Mouse (Mus musculus) neural tube, embryonic 13.5 days (tissue): ENCODE measurements around the gene Atpaf2. TPM values are rescaled to one million over a fixed set of nuclear protein-coding genes. Genes with fewer than 3 reads are reported as not detected.

Experiments used
- ATAC-seq: fragments of 200-750 bp; cut with Nextera tagmentation; 2 replicates; pipeline ENCODE4 v1.8.0; 2017; ENCODE audit warnings: low read depth, mild to moderate bottlenecking, moderate TSS enrichment, moderate library complexity
- H3K27ac ChIP-seq: fragments of 300-500 bp; sonication (generic); replicated peaks from 2 replicates; pipeline ENCODE4 v1.5.1; 2015; ENCODE audit warnings: moderate library complexity, mild to moderate bottlenecking, inconsistent platforms
- H3K27me3 ChIP-seq: fragments of 300-500 bp; sonication (generic); 2 replicates; pipeline ENCODE4 v1.6.1; 2015; ENCODE audit warnings: mild to moderate bottlenecking, inconsistent platforms
- H3K36me3 ChIP-seq: fragments of 300-500 bp; sonication (generic); 2 replicates; pipeline ENCODE4 v1.6.1; 2015; ENCODE audit warnings: mild to moderate bottlenecking, inconsistent platforms
- H3K4me1 ChIP-seq: fragments of 300-500 bp; sonication (generic); replicated peaks from 2 replicates; pipeline ENCODE4 v1.6.1; 2015; ENCODE audit warnings: inconsistent platforms
- H3K4me2 ChIP-seq: fragments of 300-500 bp; sonication (generic); 2 replicates; pipeline ENCODE4 v1.6.1; 2015; ENCODE audit warnings: inconsistent platforms, mild to moderate bottlenecking, moderate library complexity
- H3K4me3 ChIP-seq: fragments of 300-500 bp; sonication (generic); 2 replicates; pipeline ENCODE4 v1.5.1; 2015; ENCODE audit warnings: mild to moderate bottlenecking, inconsistent platforms
- H3K9ac ChIP-seq: fragments of 300-500 bp; sonication (generic); 2 replicates; pipeline ENCODE4 v1.6.1; 2015; ENCODE audit warnings: moderate library complexity, mild to moderate bottlenecking, inconsistent platforms
- H3K9me3 ChIP-seq: fragments of 300-500 bp; sonication (generic); 2 replicates; pipeline ENCODE4 v1.6.1; 2016; ENCODE audit warnings: inconsistent platforms
- WGBS: fragments of 180-500 bp; shearing (Covaris S2); methylation state at CpG from one replicate; pipeline ENCODE4 v1.1.7; 2015; 5-methylcytosine and 5-hydroxymethylcytosine counted together
- polyA plus RNA-seq: library from polyadenylated mRNA; unstranded; fragments of >200 nt; fragmentation: Nextera tagmentation; extraction: Ambion mirVana; gene quantifications from 2 replicates; pipeline ENCODE4 v1.2.1, GENCODE M21; 2015

Gene Atpaf2
- polyA plus RNA-seq, 1 experiment from 2014 or later, result 39.4 TPM

GRCm38 (mm10) chr11:60391346-60391745, 26.9 kb downstream of the Atpaf2 start:
- Histone ChIP-seq H3K4me2 (no peak overlapping the region), H3K4me3 (no peak overlapping the region), H3K27ac (no peak overlapping the region), H3K9me3 (no peaks in the 10 kb centered on the region), H3K36me3 (no peaks in the 10 kb centered on the region), H3K4me1 (0 out of 2 replicates have a peak, but pooled peaks cover 4% of the 10 kb centered on the region), H3K9ac (no peak overlapping the region), H3K27me3 (no peaks in the 10 kb centered on the region)
- 84% methylated on average over 6 of the region's 6 CpGs for WGBS
- no peak for ATAC-seq

- ATAC-seq, result no peak
- no peak overlapping the region for H3K4me3 ChIP-seq
- WGBS, result 87% methylated on average over 2 of the region's 2 CpGs
- no peak overlapping the region for H3K4me2 ChIP-seq
- H3K9ac ChIP-seq, result no peak overlapping the region
- H3K4me1 ChIP-seq, result peaks cover 24% of the 10 kb centered on the region
- no peaks in the 10 kb centered on the region for H3K36me3 ChIP-seq
- no peaks in the 10 kb centered on the region for H3K27me3 ChIP-seq
- H3K27ac ChIP-seq, result no peak overlapping the region
- no peaks in the 10 kb centered on the region for H3K9me3 ChIP-seq
Observed at GRCm38 (mm10) chr11:60387944-60388343, 30.3 kb downstream of the Atpaf2 start.

GRCm38 (mm10) chr11:60385946-60386345, 32.3 kb downstream of the Atpaf2 start:
- H3K36me3 ChIP-seq, result no peaks in the 10 kb centered on the region
- H3K9me3 ChIP-seq, result no peaks in the 10 kb centered on the region
- ATAC-seq, result no peak
- 63% methylated on average over 5 of the region's 5 CpGs for WGBS
- H3K27me3 ChIP-seq, result no peaks in the 10 kb centered on the region
- no peak overlapping the region for H3K4me2 ChIP-seq
- H3K4me3 ChIP-seq, result no peak overlapping the region
- H3K27ac ChIP-seq, result peak overlapping the region; percentile 95
- H3K4me1 ChIP-seq, result peaks cover 24% of the 10 kb centered on the region
- 0 out of 2 replicates have a peak overlapping the region, but pooled peaks have one; percentile 2 for H3K9ac ChIP-seq

- Histone ChIP-seq H3K4me3 (peak overlapping the region; percentile 19), H3K4me1 (peaks cover 24% of the 10 kb centered on the region), H3K9me3 (no peaks in the 10 kb centered on the region), H3K36me3 (no peaks in the 10 kb centered on the region), H3K4me2 (peak overlapping the region; percentile 49), H3K9ac (peak overlapping the region; percentile 65), H3K27ac (peak overlapping the region; percentile 95), H3K27me3 (no peaks in the 10 kb centered on the region)
- WGBS, result 2% methylated on average over 16 of the region's 16 CpGs
- peak; percentile 89 for ATAC-seq
Observed at GRCm38 (mm10) chr11:60384762-60385421, 33.4 kb downstream of the Atpaf2 start.

- no peaks in the 10 kb centered on the region for H3K36me3 ChIP-seq
- no peak overlapping the region for H3K4me2 ChIP-seq
- 92% methylated on average over 6 of the region's 6 CpGs for WGBS
- H3K4me1 ChIP-seq, result peaks cover 24% of the 10 kb centered on the region
- no peak for ATAC-seq
- H3K9me3 ChIP-seq, result no peaks in the 10 kb centered on the region
- H3K9ac ChIP-seq, result no peak overlapping the region
- no peak overlapping the region for H3K4me3 ChIP-seq
- H3K27ac ChIP-seq, result no peak overlapping the region
- no peaks in the 10 kb centered on the region for H3K27me3 ChIP-seq
Observed at GRCm38 (mm10) chr11:60383518-60383917, 34.7 kb downstream of the Atpaf2 start.

GRCm38 (mm10) chr11:60374481-60374880, 43.8 kb downstream of the Atpaf2 start:
- Histone ChIP-seq H3K9me3 (no peaks in the 10 kb centered on the region), H3K9ac (no peak overlapping the region), H3K27me3 (no peaks in the 10 kb centered on the region), H3K4me3 (no peak overlapping the region), H3K4me1 (no peaks in the 10 kb centered on the region), H3K4me2 (no peak overlapping the region), H3K27ac (no peak overlapping the region), H3K36me3 (no peaks in the 10 kb centered on the region)
- 74% methylated on average over 6 of the region's 6 CpGs for WGBS
- ATAC-seq, result no peak

- Histone ChIP-seq H3K9ac (no peak overlapping the region), H3K4me2 (no peak overlapping the region), H3K4me1 (peaks cover 4% of the 10 kb centered on the region; the same call in 1 of the 2 replicates), H3K4me3 (no peak overlapping the region), H3K9me3 (no peaks in the 10 kb centered on the region), H3K27me3 (no peaks in the 10 kb centered on the region), H3K36me3 (no peaks in the 10 kb centered on the region), H3K27ac (no peak overlapping the region)
- ATAC-seq, result no peak
- 90% methylated on average over 13 of the region's 13 CpGs for WGBS
Observed at GRCm38 (mm10) chr11:60370431-60370830, 47.8 kb downstream of the Atpaf2 start.

GRCm38 (mm10) chr11:60369448-60369847, 48.8 kb downstream of the Atpaf2 start:
- Histone ChIP-seq H3K9me3 (no peaks in the 10 kb centered on the region), H3K27me3 (no peaks in the 10 kb centered on the region), H3K27ac (no peak overlapping the region), H3K9ac (no peak overlapping the region), H3K36me3 (no peaks in the 10 kb centered on the region), H3K4me2 (no peak overlapping the region), H3K4me1 (peaks cover 4% of the 10 kb centered on the region; the same call in 1 of the 2 replicates), H3K4me3 (no peak overlapping the region)
- ATAC-seq, result no peak
- whole genome bisulfite sequencing, result 33% methylated on average over 4 of the region's 4 CpGs

- Histone ChIP-seq H3K4me1 (peaks cover 4% of the 10 kb centered on the region; the same call in 1 of the 2 replicates), H3K36me3 (no peaks in the 10 kb centered on the region), H3K27me3 (no peaks in the 10 kb centered on the region), H3K4me2 (no peak overlapping the region), H3K9ac (no peak overlapping the region), H3K9me3 (no peaks in the 10 kb centered on the region), H3K4me3 (no peak overlapping the region), H3K27ac (no peak overlapping the region)
- WGBS, result 63% methylated on average over 4 of the region's 4 CpGs
- ATAC-seq, result no peak
Observed at GRCm38 (mm10) chr11:60368909-60369308, 49.3 kb downstream of the Atpaf2 start.

GRCm38 (mm10) chr11:60367256-60367655, 51.0 kb downstream of the Atpaf2 start:
- 85% methylated on average over 3 of the region's 3 CpGs for WGBS
- no peak overlapping the region for H3K4me2 ChIP-seq
- no peaks in the 10 kb centered on the region for H3K36me3 ChIP-seq
- H3K9me3 ChIP-seq, result no peaks in the 10 kb centered on the region
- no peak overlapping the region for H3K9ac ChIP-seq
- no peak overlapping the region for H3K27ac ChIP-seq
- H3K4me1 ChIP-seq, result peaks cover 4% of the 10 kb centered on the region; the same call in 1 of the 2 replicates
- no peak overlapping the region for H3K4me3 ChIP-seq
- H3K27me3 ChIP-seq, result no peaks in the 10 kb centered on the region
- ATAC-seq, result no peak

GRCm38 (mm10) chr11:60366239-60367019, 51.8 kb downstream of the Atpaf2 start:
- Histone ChIP-seq H3K4me2 (no peak overlapping the region), H3K4me1 (peaks cover 4% of the 10 kb centered on the region; the same call in 1 of the 2 replicates), H3K9me3 (no peaks in the 10 kb centered on the region), H3K27me3 (no peaks in the 10 kb centered on the region), H3K9ac (peak overlapping the region; percentile 43; the same call in 1 of the 2 replicates), H3K36me3 (no peaks in the 10 kb centered on the region), H3K4me3 (no peak overlapping the region), H3K27ac (no peak overlapping the region)
- WGBS, result 44% methylated on average over 16 of the region's 16 CpGs
- no peak for ATAC-seq

GRCm38 (mm10) chr11:60360631-60361201, 57.5 kb downstream of the Atpaf2 start:
- H3K27me3 ChIP-seq, result no peaks in the 10 kb centered on the region
- no peak overlapping the region for H3K27ac ChIP-seq
- H3K9ac ChIP-seq, result no peak overlapping the region
- H3K36me3 ChIP-seq, result no peaks in the 10 kb centered on the region
- WGBS, result 84% methylated on average over 5 of the region's 5 CpGs
- H3K4me3 ChIP-seq, result no peak overlapping the region
- H3K4me1 ChIP-seq, result no peaks in the 10 kb centered on the region
- no peak overlapping the region for H3K4me2 ChIP-seq
- H3K9me3 ChIP-seq, result no peaks in the 10 kb centered on the region
- ATAC-seq, result no peak
